Mouse (Mus musculus) liver, postnatal 0 days (tissue): ENCODE measurements at regions not wholly inside any gene's neighbourhood (a gene's known extent, or its start where the extent isn't known, plus 50 kb on each side); places are given as distances from the start of the nearest gene placed in this dataset.

ENCODE experiments used
- CTCF ChIP-seq: sonication (generic); IDR thresholded peaks from 2 replicates; pipeline ENCODE4 v1.5.1; 2016; ENCODE audit warnings: antibody characterized with exemption, low read depth
- EP300 ChIP-seq: IDR thresholded peaks from 2 replicates; pipeline ENCODE4 v1.6.1; 2016; ENCODE audit warnings: antibody characterized with exemption, low read depth, mild to moderate bottlenecking

DNA sequence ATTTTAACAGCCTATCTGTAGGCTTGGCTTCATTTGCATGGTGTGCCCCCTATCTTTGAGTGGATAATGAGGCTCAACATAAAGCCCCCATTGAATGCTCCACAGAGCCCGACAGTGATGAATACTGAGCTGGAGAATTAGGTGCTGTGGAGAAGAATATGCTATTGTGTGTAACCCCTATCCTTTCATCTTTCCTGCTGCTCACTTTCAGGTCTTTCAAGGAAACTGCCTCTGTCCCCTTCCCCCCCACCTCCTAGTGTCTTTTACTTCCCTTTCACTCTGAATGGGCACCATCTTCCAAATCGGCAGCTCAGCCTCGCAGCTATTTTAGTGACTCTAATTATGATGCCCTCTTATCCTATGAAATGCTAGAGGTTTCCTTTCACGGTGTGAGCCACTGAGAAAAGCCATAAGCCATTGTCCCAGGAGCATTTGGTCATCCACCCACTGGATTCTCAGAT, 549.8 kb upstream of the Btbd3 start:
- no peak for TF ChIP-seq CTCF
- no peak for TF ChIP-seq EP300
